Mouse (Mus musculus) testis, adult 10 weeks (tissue): Measurements from ENCODE around the gene Zfp654. TPM values are rescaled to one million over a fixed set of nuclear protein-coding genes. Genes with fewer than 3 reads are reported as not detected.

ENCODE experiments used
- polyA plus RNA-seq: library from polyadenylated mRNA; stranded (reverse); fragments of 350-450 nt; fragmentation: Illumina TruSeq; extraction: RNeasy Lipid Tissue Mini Kit (QIAGEN cat#74804); gene quantifications from one replicate; pipeline ENCODE4 v1.2.3, GENCODE M21; 2014; ENCODE audit warnings: low read depth, low replicate concordance

Gene Zfp654
- polyA plus RNA-seq, result 552 TPM

DNA sequence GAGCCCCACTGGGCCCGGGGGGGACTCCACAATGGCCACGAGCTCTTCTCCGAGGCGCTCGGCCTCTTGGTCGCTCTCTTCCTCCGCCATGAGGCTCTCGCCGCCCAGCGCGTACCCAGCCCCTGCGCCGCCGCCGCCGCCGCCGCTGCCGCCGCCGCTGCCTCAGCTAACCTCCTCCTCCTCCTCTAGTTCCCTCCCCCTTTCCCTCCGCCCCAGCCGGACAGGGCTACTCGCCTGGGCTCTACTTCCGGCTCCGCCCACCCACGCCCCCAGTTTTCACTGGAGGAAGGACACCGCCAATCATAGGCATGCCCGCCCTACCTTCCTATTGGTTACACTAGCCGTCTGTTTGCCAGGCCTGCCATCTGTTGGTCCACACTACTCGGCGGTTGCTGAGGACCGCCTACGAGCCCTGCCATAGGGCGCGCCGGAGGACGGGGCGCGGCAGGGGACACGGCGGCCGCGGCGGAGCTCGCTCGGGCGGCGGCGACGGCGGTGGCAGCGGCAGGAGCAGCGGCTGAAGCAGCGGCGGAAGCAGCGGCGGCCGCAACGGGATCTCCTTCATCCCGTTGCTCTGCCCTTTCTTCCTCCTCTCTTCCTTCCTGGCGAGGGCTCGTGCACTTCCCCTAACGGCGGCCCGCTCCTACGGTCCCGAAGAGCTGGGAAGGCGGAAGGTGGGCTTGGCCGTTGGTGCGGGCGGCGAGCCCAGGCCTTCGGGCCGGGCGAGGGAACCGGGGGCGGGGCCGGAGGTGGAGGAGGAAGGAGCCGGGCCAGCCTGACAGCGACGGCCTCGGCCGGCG is at the start of gene Zfp654, which contains the start of gene Cggbp1:
Zfp654 (minus strand) TSS at position 90 of the 800 bp plus-strand sequence.
Cggbp1 (plus strand) TSS at position 434 of the 800 bp plus-strand sequence.

GRCm38 (mm10) chr16:64770521-64771430 is 80.7 kb downstream of the Zfp654 start, which contains the start of gene 4930453N24Rik:
4930453N24Rik (minus strand) TSS chr16:64771161.

Other genes starting within 250 kb of the Zfp654 start
- 816 TPM for gene Csnka2ip, start 249.2 kb downstream of the Zfp654 start, polyA plus RNA-seq
- 1,966 TPM for gene 4930453N24Rik, start 80.5 kb downstream of the Zfp654 start, polyA plus RNA-seq
- gene Cggbp1, start 344 bp upstream of the Zfp654 start, polyA plus RNA-seq, result 50.1 TPM